27 mouse cellular contexts compared by ENCODE assay signal in genomic region chr1:192421377-192422166, GRCm38 (mm10).
DNase-seq lines count a peak whose midpoint lies in the region; TF ChIP-seq lines count a peak whose summit lies in the region.
"Had no signal": no experiment of that assay in that cellular context is flagged by ENCODE, and none has a peak within 500 bp of the region (broad histone marks: within the 10 kb centered on the region; RNA-seq: fewer than 3 reads in every experiment).

No protein-coding gene starts in this region.

- no peak for TF ChIP-seq POLR2A in cortical plate, adult 2 months (IDR thresholded peaks at IDR 0.05; ENCODE audit: extremely low read depth, insufficient read depth, low read length)

- intact Hi-C loops in left cerebral cortex, postnatal 4 days (cut with DNase I): loop anchor here (10.0 kb wide), 2 partner anchors 173 to 227 kb away; partner anchors contain the start of gene Kcnh1
- intact Hi-C loops in left cerebral cortex, adult 2 months (cut with DNase I): loop anchor here (2.0 to 5.0 kb wide), 3 partner anchors 53 to 166 kb away; no protein-coding TSS in a partner anchor

- peak; percentile 30 for DNase-seq in left cerebral cortex, adult 11 months (ENCODE audit: low spot score)
- no peak for DNase-seq in left cerebral cortex, postnatal 4 days
- no peak for DNase-seq in left cerebral cortex, adult 2 months (ENCODE audit: extremely low spot score in 1 of 2, low spot score in 2 of 2)
- DNase-seq in telencephalon, adult 2 months (ENCODE audit: low read depth, low spot score): peak; percentile 76
- no peak for DNase-seq in ovary, postnatal 14 days (ENCODE audit: low spot score)
- DNase-seq in gastrocnemius, postnatal 4 days (ENCODE audit: low spot score in 2 of 2): no peak
- DNase-seq: adrenal gland, postnatal 25 days; cerebellum, adult 2 months; cerebellum, postnatal 14 days; gastrocnemius, postnatal 36 days; heart, adult 2 months; heart, postnatal 10 days; kidney, adult 11 months; kidney, postnatal 25 days; liver, postnatal 0 days; lung, postnatal 4 days had no signal

- no peak for TF ChIP-seq CTCF in cortical plate, adult 2 months (IDR thresholded peaks at IDR 0.05; ENCODE audit: extremely low read depth, insufficient read depth, low read length)
- no peak for TF ChIP-seq CTCF in left cerebral cortex, adult 2 months (IDR thresholded peaks at IDR 0.05)

- H3K4me3 ChIP-seq in cortical plate, adult 2 months (ENCODE audit: insufficient read depth, low read length): no peak overlapping the region
- H3K4me3 ChIP-seq in left cerebral cortex, adult 2 months: no peak overlapping the region
- H3K4me3 ChIP-seq: embryonic facial prominence, embryonic 10.5 days; embryonic facial prominence, embryonic 15.5 days; forebrain, embryonic 12.5 days; heart, adult 2 months; heart, embryonic 13.5 days; kidney, embryonic 15.5 days; liver, embryonic 12.5 days; megakaryocyte, embryonic 14.5 days; midbrain, embryonic 13.5 days; neural tube, embryonic 13.5 days had no signal

- peaks cover 9% of the 10 kb centered on the region for H3K4me1 ChIP-seq in cortical plate, adult 2 months (ENCODE audit: control insufficient read depth, insufficient read depth, low read length)
- H3K4me1 ChIP-seq: embryonic facial prominence, embryonic 10.5 days; embryonic facial prominence, embryonic 15.5 days; forebrain, embryonic 12.5 days; heart, embryonic 13.5 days; kidney, embryonic 15.5 days; liver, embryonic 12.5 days; megakaryocyte, embryonic 14.5 days; midbrain, embryonic 13.5 days; neural tube, embryonic 13.5 days had no signal

- H3K27ac ChIP-seq in cortical plate, adult 2 months (ENCODE audit: insufficient read depth, low read length): 0 out of 2 replicates have a peak overlapping the region, but pooled peaks have one; percentile 52
- peak overlapping the region; percentile 55 for H3K27ac ChIP-seq in left cerebral cortex, adult 2 months
- H3K27ac ChIP-seq: embryonic facial prominence, embryonic 10.5 days; embryonic facial prominence, embryonic 15.5 days; forebrain, embryonic 12.5 days; heart, adult 2 months; heart, embryonic 13.5 days; hindbrain, embryonic 14.5 days; kidney, embryonic 15.5 days; liver, embryonic 12.5 days; midbrain, embryonic 13.5 days; neural tube, embryonic 13.5 days had no signal

Comparison
In these comparisons a context has a peak if more than half of its experiments do, and no peak if none do; other contexts are left out.
1. DNase-seq: peak in left cerebral cortex, adult 11 months (single experiment) and telencephalon, adult 2 months (single experiment); none in left cerebral cortex, postnatal 4 days (single experiment), left cerebral cortex, adult 2 months (0 of 2), ovary, postnatal 14 days (single experiment) and gastrocnemius, postnatal 4 days (0 of 2).